Mouse (Mus musculus): ENCODE measurements around the gene Cacna1f. TPM values are rescaled to one million over a fixed set of nuclear protein-coding genes. Genes with fewer than 3 reads are reported as not detected.

Gene Cacna1f
- polyA plus RNA-seq, 1 experiment, result 0.03 TPM

GRCm38 (mm10) chrX:7673578-7674281, 66.8 kb downstream of the Cacna1f start:
- TF ChIP-seq GATA1 (IDR thresholded peaks at IDR 0.05; ENCODE audit: borderline replicate concordance, low read length), result no peak
- TF ChIP-seq FLI1 (IDR thresholded peaks at IDR 0.05; ENCODE audit: low read length), result no peak
- Histone ChIP-seq H3K4me1 (peaks cover 34% of the 10 kb centered on the region), H3K27me3 (replicated peaks) (peaks cover 34% of the 10 kb centered on the region), H3K9me3 (no peaks in the 10 kb centered on the region; the same call in 1 of the 2 replicates), H3K36me3 (replicated peaks; ENCODE audit: low read length) (no peaks in the 10 kb centered on the region), H3K4me3 (replicated peaks) (peak overlapping the region; percentile 85)

- H3K4me3 ChIP-seq (replicated peaks), result peak overlapping the region; percentile 85
- peaks cover 35% of the 10 kb centered on the region for H3K4me1 ChIP-seq
- no peaks in the 10 kb centered on the region for H3K36me3 ChIP-seq (replicated peaks; ENCODE audit: low read length)
- TF ChIP-seq FLI1 (IDR thresholded peaks at IDR 0.05; ENCODE audit: low read length), result no peak
- H3K27me3 ChIP-seq (replicated peaks), result peaks cover 32% of the 10 kb centered on the region
- H3K9me3 ChIP-seq, result no peaks in the 10 kb centered on the region; the same call in 1 of the 2 replicates
These were observed 67.6 kb downstream of the Cacna1f start for GRCm38 (mm10) chrX:7674284-7675000.

- H3K4me1 ChIP-seq, result peaks cover 37% of the 10 kb centered on the region
- no peaks in the 10 kb centered on the region; the same call in 1 of the 2 replicates for H3K9me3 ChIP-seq
- H3K36me3 ChIP-seq (replicated peaks; ENCODE audit: low read length), result no peaks in the 10 kb centered on the region
- TF ChIP-seq GATA1 (IDR thresholded peaks at IDR 0.05; ENCODE audit: borderline replicate concordance, low read length), result no peak
- TF ChIP-seq FLI1 (IDR thresholded peaks at IDR 0.05; ENCODE audit: low read length), result no peak
- no peak overlapping the region for H3K4me3 ChIP-seq (replicated peaks)
- H3K27me3 ChIP-seq (replicated peaks), result peaks cover 32% of the 10 kb centered on the region
These were observed 68.1 kb downstream of the Cacna1f start for GRCm38 (mm10) chrX:7675001-7675380.

- TF ChIP-seq GATA1 (IDR thresholded peaks at IDR 0.05; ENCODE audit: borderline replicate concordance, low read length), result no peak
- TF ChIP-seq FLI1 (IDR thresholded peaks at IDR 0.05; ENCODE audit: low read length), result no peak
- H3K4me3 ChIP-seq (replicated peaks), result no peak overlapping the region
- no peaks in the 10 kb centered on the region for H3K36me3 ChIP-seq (replicated peaks; ENCODE audit: low read length)
- H3K9me3 ChIP-seq, result no peaks in the 10 kb centered on the region
- H3K27me3 ChIP-seq (replicated peaks), result peaks cover 21% of the 10 kb centered on the region
- H3K4me1 ChIP-seq, result peaks cover 17% of the 10 kb centered on the region
These were observed 72.1 kb downstream of the Cacna1f start for GRCm38 (mm10) chrX:7678986-7679385.

- Histone ChIP-seq H3K4me3 (replicated peaks) (peak overlapping the region; percentile 89), H3K4me1 (peaks cover 11% of the 10 kb centered on the region), H3K27me3 (replicated peaks) (peaks cover 21% of the 10 kb centered on the region), H3K9me3 (no peaks in the 10 kb centered on the region), H3K36me3 (replicated peaks; ENCODE audit: low read length) (no peaks in the 10 kb centered on the region)
- TF ChIP-seq FLI1 (IDR thresholded peaks at IDR 0.05; ENCODE audit: low read length) (no peak), GATA1 (IDR thresholded peaks at IDR 0.05; ENCODE audit: borderline replicate concordance, low read length) (no peak)
These were observed 72.6 kb downstream of the Cacna1f start for GRCm38 (mm10) chrX:7679405-7680056.

GRCm38 (mm10) chrX:7680057-7680412, 73.2 kb downstream of the Cacna1f start:
- H3K4me3 ChIP-seq (replicated peaks), result peak overlapping the region; percentile 89
- peaks cover 6% of the 10 kb centered on the region; the same call in 1 of the 2 replicates for H3K4me1 ChIP-seq
- peaks cover 17% of the 10 kb centered on the region for H3K27me3 ChIP-seq (replicated peaks)
- TF ChIP-seq FLI1 (IDR thresholded peaks at IDR 0.05; ENCODE audit: low read length), result no peak
- TF ChIP-seq GATA1 (IDR thresholded peaks at IDR 0.05; ENCODE audit: borderline replicate concordance, low read length), result no peak
- H3K9me3 ChIP-seq, result no peaks in the 10 kb centered on the region
- H3K36me3 ChIP-seq (replicated peaks; ENCODE audit: low read length), result no peaks in the 10 kb centered on the region

- Histone ChIP-seq H3K36me3 (replicated peaks; ENCODE audit: low read length) (no peaks in the 10 kb centered on the region), H3K9me3 (no peaks in the 10 kb centered on the region), H3K4me3 (replicated peaks) (peak within 1 kb of the TSS; percentile 89), H3K27me3 (replicated peaks) (peaks cover 9% of the 10 kb centered on the region), H3K4me1 (peaks cover 6% of the 10 kb centered on the region; the same call in 1 of the 2 replicates)
- TF ChIP-seq GATA1 (IDR thresholded peaks at IDR 0.05; ENCODE audit: borderline replicate concordance, low read length) (no peak), FLI1 (IDR thresholded peaks at IDR 0.05; ENCODE audit: low read length) (no peak)
These were observed 74.0 kb downstream of the Cacna1f start, which contains the start of gene Magix for GRCm38 (mm10) chrX:7680864-7681263. TSS of gene Magix (minus strand) at chrX:7681251.

Other genes with a start within 250 kb of the Cacna1f start
- 0.26 TPM in 1 of 2 replicates, not detected in the other for gene Usp27x, start 231.3 kb upstream of the Cacna1f start, polyA plus RNA-seq (2012; ENCODE audit: insufficient read depth, low replicate concordance)
- 3.1 TPM in 1 of 2 replicates, not detected in the other for gene Foxp3, start 33.4 kb upstream of the Cacna1f start, polyA plus RNA-seq (2012; ENCODE audit: insufficient read depth, low replicate concordance)
- 0.54 and 1.3 TPM in 2 replicates for gene Ppp1r3f, start 32.8 kb upstream of the Cacna1f start, polyA plus RNA-seq (2012; ENCODE audit: insufficient read depth, low replicate concordance)
- 19.9 and 25.1 TPM in 2 replicates for gene Ccdc22, start 1.6 kb upstream of the Cacna1f start, polyA plus RNA-seq (2012; ENCODE audit: insufficient read depth, low replicate concordance)
- gene Syp, start 31.4 kb downstream of the Cacna1f start, polyA plus RNA-seq (2012; ENCODE audit: insufficient read depth, low replicate concordance), result 1.4 TPM in 1 of 2 replicates, not detected in the other
- gene Prickle3, start 50.2 kb downstream of the Cacna1f start, polyA plus RNA-seq (2012; ENCODE audit: insufficient read depth, low replicate concordance), result 3.0 and 5.9 TPM in 2 replicates
- 18.5 and 29.3 TPM in 2 replicates for gene Plp2, start 64.3 kb downstream of the Cacna1f start, polyA plus RNA-seq (2012; ENCODE audit: insufficient read depth, low replicate concordance)
- not detected in 2 replicates for gene Magix, start 74.2 kb downstream of the Cacna1f start, polyA plus RNA-seq (2012; ENCODE audit: insufficient read depth, low replicate concordance)
- 2.4 TPM in 1 of 2 replicates, not detected in the other for gene Gpkow, start 90.0 kb downstream of the Cacna1f start, polyA plus RNA-seq (2012; ENCODE audit: insufficient read depth, low replicate concordance)
- gene Wdr45, start 107.2 kb downstream of the Cacna1f start, polyA plus RNA-seq (2012; ENCODE audit: insufficient read depth, low replicate concordance), result 8.7 and 24.6 TPM in 2 replicates
- 12.9 TPM in 1 of 2 replicates, not detected in the other for gene Gm45208, start 115.2 kb downstream of the Cacna1f start, polyA plus RNA-seq (2012; ENCODE audit: insufficient read depth, low replicate concordance)
- gene Praf2, start 121.4 kb downstream of the Cacna1f start, polyA plus RNA-seq (2012; ENCODE audit: insufficient read depth, low replicate concordance), result 28.2 and 91.3 TPM in 2 replicates
- 8.5 and 31.6 TPM in 2 replicates for gene Ccdc120, start 143.8 kb downstream of the Cacna1f start, polyA plus RNA-seq (2012; ENCODE audit: insufficient read depth, low replicate concordance)
- 17.5 and 17.8 TPM in 2 replicates for gene Tfe3, start 155.5 kb downstream of the Cacna1f start, polyA plus RNA-seq (2012; ENCODE audit: insufficient read depth, low replicate concordance)
- 7.5 and 16.3 TPM in 2 replicates for gene Gripap1, start 182.7 kb downstream of the Cacna1f start, polyA plus RNA-seq (2012; ENCODE audit: insufficient read depth, low replicate concordance)
- 0.15 TPM in 1 of 2 replicates, not detected in the other for gene Kcnd1, start 215.2 kb downstream of the Cacna1f start, polyA plus RNA-seq (2012; ENCODE audit: insufficient read depth, low replicate concordance)
- gene Otud5, start 234.3 kb downstream of the Cacna1f start, polyA plus RNA-seq (2012; ENCODE audit: insufficient read depth, low replicate concordance), result 89.2 and 180 TPM in 2 replicates